Comparison of ENCODE assay signal across 10 mouse cellular contexts in genomic region chr2:71303221-71303620, GRCm38 (mm10).
A peak's percentile ranks its signal among the peaks of the same experiment; 100 is the strongest.
DNase-seq lines count a peak whose midpoint lies in the region; ATAC-seq lines count a peak whose summit lies in the region.
"Had no signal": no experiment of that assay in that cellular context is flagged by ENCODE, and none has a peak within 500 bp of the region (broad histone marks: within the 10 kb centered on the region; RNA-seq: fewer than 3 reads in every experiment).

No protein-coding gene starts in this region.

- peaks cover 26% of the 10 kb centered on the region for H3K4me1 ChIP-seq in forebrain, embryonic 10.5 days
- peaks cover 31% of the 10 kb centered on the region for H3K4me1 ChIP-seq in forebrain, embryonic 15.5 days
- peaks cover 13% of the 10 kb centered on the region for H3K4me1 ChIP-seq in kidney, embryonic 14.5 days (ENCODE audit: control insufficient read depth, insufficient read depth, low read length)
- H3K4me1 ChIP-seq in hindbrain, embryonic 15.5 days (replicated peaks): peaks cover 4% of the 10 kb centered on the region; the same call in 1 of the 2 replicates

- no peaks in the 10 kb centered on the region for H3K9me3 ChIP-seq in forebrain, embryonic 10.5 days
- no peaks in the 10 kb centered on the region for H3K9me3 ChIP-seq in forebrain, embryonic 15.5 days
- no peaks in the 10 kb centered on the region for H3K9me3 ChIP-seq in kidney, embryonic 14.5 days (ENCODE audit: control insufficient read depth, low read length)
- no peaks in the 10 kb centered on the region for H3K9me3 ChIP-seq in hindbrain, embryonic 15.5 days
- H3K9me3 ChIP-seq: limb, embryonic 12.5 days; neural tube, embryonic 13.5 days had no signal

- DNase-seq in forebrain, embryonic 10.5 days (ENCODE audit: extremely low spot score, low spot score): no peak
- no peak for DNase-seq in kidney, adult 9 months
- peak; percentile 21 for DNase-seq in 416B (ENCODE audit: low read depth)
- no peak for DNase-seq in ovary, postnatal 10 days (ENCODE audit: low spot score)
- DNase-seq in spleen, postnatal 36 days (ENCODE audit: low spot score in 2 of 2): no peak

- peaks cover 13% of the 10 kb centered on the region for H3K36me3 ChIP-seq in forebrain, embryonic 10.5 days (replicated peaks)
- H3K36me3 ChIP-seq in forebrain, embryonic 15.5 days: peaks cover 11% of the 10 kb centered on the region
- no peaks in the 10 kb centered on the region; the same call in 1 of the 2 replicates for H3K36me3 ChIP-seq in kidney, embryonic 14.5 days (ENCODE audit: control insufficient read depth, insufficient read depth, low read length)
- peaks cover 16% of the 10 kb centered on the region; the same call in 1 of the 2 replicates for H3K36me3 ChIP-seq in hindbrain, embryonic 15.5 days

- H3K4me3 ChIP-seq in forebrain, embryonic 10.5 days: no peak overlapping the region
- H3K4me3 ChIP-seq in forebrain, embryonic 15.5 days: no peak overlapping the region
- H3K4me3 ChIP-seq in kidney, embryonic 14.5 days (ENCODE audit: low read length): no peak overlapping the region
- H3K4me3 ChIP-seq in hindbrain, embryonic 15.5 days: no peak overlapping the region
- H3K4me3 ChIP-seq: limb, embryonic 12.5 days; neural tube, embryonic 13.5 days had no signal

- ATAC-seq in forebrain, embryonic 15.5 days (replicated peaks): no peak
- peak; percentile 78 for ATAC-seq in kidney, embryonic 14.5 days (ENCODE audit: low FRiP score, low TSS enrichment)
- ATAC-seq in hindbrain, embryonic 15.5 days (ENCODE audit: low FRiP score, low read depth): no peak; the same call in 1 of the 2 replicates

- no peak overlapping the region for H3K4me2 ChIP-seq in forebrain, embryonic 15.5 days (replicated peaks)
- H3K4me2 ChIP-seq in kidney, embryonic 14.5 days (replicated peaks; ENCODE audit: low read depth, low read length): no peak overlapping the region
- H3K4me2 ChIP-seq in hindbrain, embryonic 15.5 days: no peak overlapping the region
- H3K4me2 ChIP-seq: limb, embryonic 12.5 days; neural tube, embryonic 13.5 days had no signal

- no peaks in the 10 kb centered on the region for H3K27me3 ChIP-seq in forebrain, embryonic 10.5 days (ENCODE audit: poor library complexity, severe bottlenecking)
- H3K27me3 ChIP-seq in forebrain, embryonic 15.5 days: no peaks in the 10 kb centered on the region
- H3K27me3 ChIP-seq in kidney, embryonic 14.5 days (ENCODE audit: control insufficient read depth, insufficient read depth, low read length): no peaks in the 10 kb centered on the region
- no peaks in the 10 kb centered on the region for H3K27me3 ChIP-seq in hindbrain, embryonic 15.5 days
- H3K27me3 ChIP-seq: limb, embryonic 12.5 days; neural tube, embryonic 13.5 days had no signal

- H3K9ac ChIP-seq in forebrain, embryonic 15.5 days (replicated peaks): no peak overlapping the region
- no peak overlapping the region for H3K9ac ChIP-seq in kidney, embryonic 14.5 days (ENCODE audit: low read depth, low read length)
- H3K9ac ChIP-seq in hindbrain, embryonic 15.5 days: no peak overlapping the region
- H3K9ac ChIP-seq: limb, embryonic 12.5 days; neural tube, embryonic 13.5 days had no signal

- peak overlapping the region; percentile 1; the same call in 1 of the 2 replicates for H3K27ac ChIP-seq in forebrain, embryonic 10.5 days
- H3K27ac ChIP-seq in forebrain, embryonic 15.5 days (replicated peaks): no peak overlapping the region
- no peak overlapping the region for H3K27ac ChIP-seq in kidney, embryonic 14.5 days (ENCODE audit: low read depth, low read length)
- H3K27ac ChIP-seq in hindbrain, embryonic 15.5 days (replicated peaks): 0 out of 2 replicates have a peak overlapping the region, but pooled peaks have one; percentile 15
- H3K27ac ChIP-seq: limb, embryonic 12.5 days; neural tube, embryonic 13.5 days had no signal

Comparison
In these comparisons a context has a peak if more than half of its experiments do, and no peak if none do; other contexts are left out.
1. H3K27ac ChIP-seq: peak in forebrain, embryonic 10.5 days (single experiment) and hindbrain, embryonic 15.5 days (single experiment); none in forebrain, embryonic 15.5 days (single experiment) and kidney, embryonic 14.5 days (single experiment).